Mouse (Mus musculus): ENCODE data around the gene Col6a6.

The Col6a6 gene

DNA sequence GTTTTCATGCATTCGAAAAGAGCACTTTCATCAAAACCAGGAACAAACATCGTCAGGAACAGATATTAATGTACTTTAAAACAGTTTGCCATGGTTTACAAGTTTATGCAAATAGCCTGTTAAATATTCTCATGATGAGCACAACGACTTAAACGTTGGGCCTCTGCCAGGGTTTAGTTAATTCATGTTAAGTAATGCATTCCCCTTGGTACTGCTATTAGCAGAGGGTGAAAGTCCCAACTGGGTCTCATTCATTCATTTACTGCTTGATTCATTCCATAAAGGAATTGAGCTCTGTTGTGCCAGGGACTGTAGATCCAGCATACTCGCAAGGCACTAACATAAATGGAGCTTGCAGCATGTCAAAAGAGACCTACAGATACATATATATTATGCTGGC is 92.8 kb downstream of the Col6a6 start:
- no peak for DNase-seq

DNA sequence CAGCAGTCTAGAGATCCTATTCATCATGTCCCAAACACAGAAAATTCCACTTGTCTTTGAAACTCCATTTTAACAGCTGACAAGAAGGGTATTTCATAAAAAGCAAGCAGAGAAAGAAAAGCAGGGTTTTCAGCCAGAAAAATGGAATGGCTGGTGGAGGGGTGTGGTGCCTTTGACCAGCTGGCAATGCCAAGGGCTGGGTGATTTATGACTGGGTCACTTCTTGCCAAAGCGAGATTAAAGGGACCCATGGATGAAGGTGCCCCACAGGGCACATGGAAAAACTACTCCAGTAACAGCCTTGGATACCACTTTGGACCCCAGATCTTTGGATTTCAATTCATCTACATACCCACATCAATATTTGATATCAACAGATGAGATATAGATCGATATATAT is 93.3 kb downstream of the Col6a6 start:
- DNase-seq, result no peak

DNA sequence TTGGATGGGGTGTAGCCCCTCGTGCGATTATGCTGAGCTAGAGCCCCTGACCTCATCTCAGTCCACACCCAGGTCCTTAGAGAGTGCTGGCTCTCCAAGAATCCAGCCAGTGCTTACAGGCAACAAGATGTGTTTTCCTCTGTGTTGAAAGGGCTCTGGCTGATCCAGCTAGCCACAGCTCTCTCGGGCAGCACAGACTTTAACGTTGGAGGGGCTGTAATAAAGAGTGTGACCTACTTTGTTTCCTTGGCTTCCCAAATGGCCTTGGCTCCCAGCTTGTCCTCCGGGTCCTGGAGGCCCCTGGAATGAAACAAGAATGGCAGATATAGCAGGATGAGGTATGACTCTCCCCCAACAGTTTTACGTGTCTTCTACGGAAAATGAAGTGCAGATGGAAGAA is 96.0 kb downstream of the Col6a6 start:
- no peak for DNase-seq

DNA sequence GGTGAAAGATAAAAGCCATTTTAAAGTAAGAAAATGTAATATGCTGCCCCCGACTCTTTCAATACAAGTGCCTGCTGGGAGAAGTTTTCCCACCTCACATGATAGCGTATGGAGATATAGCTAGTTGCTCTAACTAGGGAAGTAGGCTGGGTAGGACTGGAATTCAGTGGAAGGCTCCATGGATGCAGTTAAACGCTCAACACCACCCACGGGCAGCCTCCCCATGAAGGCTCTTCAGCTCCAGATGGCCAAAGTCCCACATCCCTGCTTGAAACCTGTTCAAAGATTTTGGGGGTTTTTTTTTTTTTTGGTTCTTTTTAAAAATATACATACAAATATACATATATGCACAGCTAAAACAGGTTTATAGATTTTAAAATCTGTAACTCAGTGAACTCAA is 107.5 kb downstream of the Col6a6 start:
- DNase-seq, result no peak

DNA sequence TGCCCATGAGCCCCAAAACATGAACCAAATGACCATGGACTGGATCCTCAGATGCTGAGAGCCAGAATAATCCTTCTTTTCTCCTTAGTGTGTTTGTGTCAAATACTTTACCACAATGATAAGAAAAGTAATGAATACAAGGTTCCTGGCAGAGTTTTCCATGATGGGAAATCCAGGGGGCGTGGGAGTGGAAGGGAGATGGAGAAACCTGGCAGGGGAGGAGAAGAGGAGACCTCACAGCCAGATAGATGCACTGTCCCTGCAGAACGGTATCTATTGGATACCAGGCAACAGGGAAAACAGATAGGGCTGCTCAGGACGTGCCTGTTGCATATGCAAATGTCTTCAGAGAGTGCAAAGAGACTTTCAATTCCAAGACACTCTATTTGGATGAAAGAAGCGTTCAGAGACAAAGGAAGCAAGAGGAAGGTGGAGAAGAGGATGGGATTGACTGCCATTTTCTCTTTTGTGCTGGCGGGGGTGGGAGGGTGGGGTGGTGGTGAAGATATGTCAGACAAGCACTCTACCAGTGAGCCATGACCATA is 108.0 kb downstream of the Col6a6 start:
- no peak for DNase-seq

DNA sequence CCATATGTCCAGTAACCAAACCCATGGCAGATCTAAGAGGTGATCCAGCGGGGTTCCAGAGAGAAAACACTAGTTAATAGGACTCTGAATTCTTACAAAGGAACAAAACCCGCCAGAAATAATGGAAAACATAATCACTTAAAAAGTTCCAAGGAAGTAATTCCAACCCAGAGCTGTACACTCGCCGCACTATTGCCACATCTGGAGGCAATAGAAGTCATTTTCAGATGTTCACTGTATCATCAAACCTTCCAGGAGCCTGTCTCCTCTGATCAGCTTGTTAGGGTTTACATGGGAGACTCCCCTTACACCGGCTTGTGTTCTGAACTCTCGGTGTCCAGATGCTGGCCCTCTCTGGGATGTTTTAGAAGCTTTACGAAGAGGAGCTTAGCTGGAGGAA is 108.6 kb downstream of the Col6a6 start:
- DNase-seq, result no peak

DNA sequence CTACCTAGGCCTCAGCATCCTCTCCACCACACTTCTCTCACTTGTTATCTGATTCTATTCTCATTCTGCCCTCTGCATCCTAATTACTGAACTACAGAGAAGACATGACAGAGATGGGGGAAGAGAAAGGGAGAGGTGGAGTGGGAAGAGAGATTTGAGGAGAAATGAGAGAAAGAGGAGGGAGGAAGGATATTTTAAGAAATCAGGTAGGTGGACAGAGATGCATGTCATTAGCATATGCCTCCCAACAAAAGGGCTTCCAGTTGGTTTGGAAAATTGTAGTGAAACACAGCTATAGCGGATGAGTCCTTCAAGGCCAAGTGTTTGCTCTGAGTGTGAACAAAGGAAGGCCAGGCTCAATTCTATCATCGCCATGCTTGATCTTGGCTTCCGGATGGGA is 115.9 kb downstream of the Col6a6 start:
- no peak for DNase-seq

DNA sequence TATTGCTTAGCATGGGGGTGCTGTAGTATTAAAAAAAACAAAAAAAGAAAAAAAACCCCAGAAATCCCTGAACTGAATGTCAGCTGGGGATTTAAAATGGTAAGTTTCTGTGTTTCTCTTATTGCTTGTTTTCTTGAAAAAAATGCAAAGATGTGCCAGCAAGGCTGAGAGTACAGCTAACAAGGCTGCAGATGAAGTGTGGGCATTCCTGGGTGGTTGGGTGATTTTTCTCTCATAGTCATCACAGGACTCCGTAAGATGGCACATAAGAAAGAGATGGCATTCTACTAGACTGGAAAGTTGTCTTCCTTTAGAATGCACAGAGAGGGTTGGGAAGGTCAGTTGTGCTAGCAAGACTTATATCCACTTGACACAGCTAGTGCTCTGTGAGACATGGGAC is 122.9 kb downstream of the Col6a6 start:
- DNase-seq, result no peak

DNA sequence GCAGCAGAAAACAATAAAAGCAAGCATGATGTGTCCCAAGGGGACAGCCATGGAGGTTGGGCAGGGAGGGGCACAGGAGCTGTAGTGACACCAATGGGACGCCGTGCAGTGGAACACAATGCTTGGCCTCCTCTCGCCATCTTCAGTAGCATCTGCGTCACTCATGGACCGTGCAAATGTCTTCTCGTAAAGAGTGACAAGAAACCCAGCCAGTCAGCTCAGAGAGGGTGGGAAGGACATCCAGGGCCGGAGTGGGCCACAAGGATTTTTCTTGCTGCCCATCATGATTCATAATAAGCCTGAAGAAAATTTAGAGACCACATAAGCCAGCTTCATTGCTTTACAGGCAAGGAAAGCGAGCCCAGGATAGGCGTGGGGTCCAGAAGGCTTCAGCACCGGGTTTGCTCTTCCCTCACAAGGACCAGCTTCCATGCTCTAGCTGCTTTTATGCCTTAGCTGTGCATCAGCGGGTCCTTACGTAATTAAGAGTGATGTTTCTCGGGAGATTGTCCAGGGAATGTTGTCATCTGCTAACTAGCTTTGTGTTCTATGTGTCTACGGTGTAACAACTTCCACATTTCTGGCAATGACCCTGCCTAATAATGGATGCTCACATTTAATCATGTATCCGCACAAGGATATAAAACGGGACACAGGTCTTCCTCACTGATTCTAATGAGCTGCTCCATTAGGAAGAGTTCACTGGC is 123.6 kb downstream of the Col6a6 start:
- no peak for DNase-seq

DNA sequence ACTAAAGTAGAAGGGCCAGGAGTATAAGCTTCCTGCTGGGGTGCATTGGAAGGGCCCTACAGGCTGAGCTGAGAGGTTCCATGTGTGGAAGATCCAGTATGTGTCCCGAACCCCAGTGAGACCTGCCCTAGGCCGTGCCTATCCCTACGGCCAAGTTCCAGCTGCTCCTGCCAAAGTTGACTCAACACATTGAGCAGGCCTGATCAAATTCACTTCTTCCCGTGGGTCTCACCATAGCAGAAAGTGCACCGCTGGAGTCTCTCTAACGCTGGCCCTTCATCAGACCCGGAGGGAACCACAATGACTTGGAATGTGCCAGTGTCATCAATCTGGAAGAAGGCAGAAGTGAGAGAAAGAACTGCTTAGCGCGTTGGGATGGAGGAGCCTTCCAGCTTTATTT is 126.0 kb downstream of the Col6a6 start:
- DNase-seq, result no peak

DNA sequence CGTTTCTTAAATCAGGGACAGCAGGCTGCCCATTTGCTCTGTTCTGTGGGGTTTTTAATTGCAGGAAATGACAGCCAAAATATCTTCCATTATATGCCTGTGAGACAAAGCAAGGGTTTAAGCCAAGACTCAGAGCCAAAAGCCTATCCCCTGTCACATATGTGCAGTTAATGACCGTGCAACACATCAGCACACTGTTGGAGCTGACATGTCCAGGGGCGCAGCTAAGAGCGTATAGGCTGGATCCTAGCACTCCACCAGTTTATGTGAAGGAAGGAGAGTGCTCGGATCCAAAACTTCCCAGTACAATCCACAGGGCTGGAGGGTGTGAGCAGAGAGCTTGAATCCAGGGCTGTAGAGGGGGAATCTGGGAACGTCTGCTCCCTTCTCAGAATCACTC is 127.3 kb downstream of the Col6a6 start:
- no peak for DNase-seq

DNA sequence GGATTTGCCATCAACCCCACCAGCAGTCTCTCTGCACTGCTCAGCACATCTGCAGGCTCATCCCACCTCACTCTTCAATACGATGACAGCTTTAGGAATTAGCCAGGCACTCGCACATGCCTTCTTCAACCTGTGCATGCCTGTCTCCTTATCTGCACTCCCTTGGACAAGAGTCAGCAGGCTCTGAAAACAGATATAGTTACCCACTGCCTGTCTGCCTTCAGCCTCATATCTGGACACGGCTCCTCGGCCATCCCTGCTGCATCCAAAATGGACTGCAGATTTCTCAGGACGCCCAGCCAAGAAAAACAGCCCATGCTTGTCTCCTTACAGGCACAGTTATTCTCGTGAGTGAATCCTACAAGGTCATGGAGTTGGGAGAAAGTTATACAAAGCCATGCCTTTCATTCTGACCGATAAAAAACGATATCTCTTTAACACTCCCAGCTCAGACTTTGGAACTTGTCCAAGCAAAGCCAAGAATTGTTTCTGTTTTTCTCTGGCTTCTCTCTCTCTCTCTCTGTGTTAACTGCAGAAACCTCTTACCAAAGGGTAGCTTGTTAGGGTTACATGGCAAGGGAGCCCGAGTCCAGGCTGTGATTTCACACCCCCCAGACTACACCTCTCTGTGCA is 130.1 kb downstream of the Col6a6 start:
- DNase-seq, result no peak

DNA sequence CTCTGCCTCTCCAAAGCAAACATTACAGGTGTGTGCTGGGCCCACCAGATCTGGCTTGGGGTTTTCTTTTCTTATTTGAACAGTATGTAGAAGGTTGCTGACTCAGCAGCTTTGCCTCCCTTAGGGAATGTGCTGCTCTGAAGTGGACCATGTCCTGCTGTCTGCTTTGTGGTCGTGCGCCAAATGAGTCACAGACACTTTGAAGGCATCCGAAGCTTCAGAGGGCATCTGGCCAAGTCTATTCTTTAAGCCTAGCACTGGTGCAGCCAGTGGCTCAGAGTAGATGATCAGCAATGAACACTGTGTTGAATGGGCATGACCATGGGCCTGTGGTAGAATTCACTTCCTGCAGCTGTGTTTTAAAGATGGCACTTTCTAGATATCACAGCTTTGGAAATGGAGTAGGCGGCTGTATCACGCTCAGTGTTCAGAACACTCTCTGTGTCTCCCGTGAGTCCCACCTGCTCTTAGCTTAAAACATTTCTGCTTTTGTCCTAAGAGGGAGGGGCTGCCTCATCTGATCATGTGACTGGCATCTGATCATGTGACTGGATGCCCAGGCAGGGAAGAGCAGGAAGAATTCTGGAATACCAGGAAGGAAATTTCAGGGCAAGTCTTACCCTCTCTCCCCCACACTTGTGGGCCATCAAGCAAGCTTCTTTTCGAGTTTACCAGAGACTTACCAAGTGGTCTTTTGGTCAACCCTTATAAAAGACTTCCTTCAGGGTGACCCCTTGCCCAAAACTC is 131.0 kb downstream of the Col6a6 start:
- DNase-seq, result no peak

DNA sequence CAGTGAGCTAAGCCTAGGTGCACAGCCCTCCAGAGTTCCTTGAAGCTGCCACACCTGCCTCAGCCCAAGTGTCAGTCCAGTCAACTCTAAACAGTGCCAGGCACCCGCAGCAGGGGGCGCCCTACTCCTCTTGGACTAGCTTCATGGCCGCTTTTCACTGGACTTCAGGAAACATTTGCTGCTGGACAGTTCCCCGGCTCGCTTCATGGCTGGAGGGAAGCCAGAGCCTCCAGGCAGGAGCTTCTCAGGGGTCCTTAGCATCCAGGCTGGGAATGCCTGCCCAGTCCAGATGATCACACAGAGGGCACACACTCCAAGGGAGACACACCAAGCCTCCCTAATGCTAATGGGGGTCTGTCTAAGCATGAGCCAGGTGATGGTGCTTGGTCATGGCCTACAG is 134.1 kb downstream of the Col6a6 start:
- peak; percentile 80 for DNase-seq

DNA sequence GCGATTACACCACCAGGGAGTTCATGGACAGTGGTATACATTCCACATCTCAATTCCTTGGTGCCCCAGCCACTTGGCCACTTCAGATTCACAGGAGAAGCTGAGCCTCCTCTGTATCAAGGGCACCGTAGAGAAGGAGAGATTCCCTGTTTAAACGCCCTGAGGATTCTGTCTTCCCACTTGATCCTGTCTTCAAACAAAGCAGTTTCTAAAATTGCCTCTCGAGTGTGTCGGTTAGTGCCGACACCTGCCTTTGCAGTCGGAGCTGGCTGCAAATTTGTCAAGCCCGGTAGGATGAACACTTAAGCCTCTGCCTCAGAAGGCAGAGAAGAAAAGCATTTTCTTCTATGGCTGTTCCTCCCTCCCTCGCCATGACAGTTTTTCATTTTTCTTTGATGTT is 134.9 kb downstream of the Col6a6 start:
- DNase-seq, result no peak

DNA sequence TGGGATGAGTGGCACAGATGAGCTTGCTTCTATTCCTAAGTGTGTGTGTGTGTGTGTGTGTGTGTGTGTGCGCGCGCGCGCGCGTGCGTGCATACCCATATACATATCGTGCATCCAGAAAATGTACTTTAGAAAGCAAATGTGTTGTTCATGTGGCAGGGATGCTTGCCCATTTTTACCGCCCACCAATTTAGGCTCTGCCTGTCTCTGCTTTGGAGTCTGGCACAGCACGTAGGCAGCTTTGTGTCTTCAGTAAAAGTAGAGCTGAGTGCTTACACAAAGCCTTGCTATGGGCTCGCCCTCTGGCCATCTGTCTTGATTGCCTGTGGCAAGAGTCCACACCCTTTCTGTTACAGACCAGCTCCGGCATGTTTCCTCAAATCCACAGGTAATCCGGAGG is 135.5 kb downstream of the Col6a6 start:
- peak; percentile 37 for DNase-seq

DNA sequence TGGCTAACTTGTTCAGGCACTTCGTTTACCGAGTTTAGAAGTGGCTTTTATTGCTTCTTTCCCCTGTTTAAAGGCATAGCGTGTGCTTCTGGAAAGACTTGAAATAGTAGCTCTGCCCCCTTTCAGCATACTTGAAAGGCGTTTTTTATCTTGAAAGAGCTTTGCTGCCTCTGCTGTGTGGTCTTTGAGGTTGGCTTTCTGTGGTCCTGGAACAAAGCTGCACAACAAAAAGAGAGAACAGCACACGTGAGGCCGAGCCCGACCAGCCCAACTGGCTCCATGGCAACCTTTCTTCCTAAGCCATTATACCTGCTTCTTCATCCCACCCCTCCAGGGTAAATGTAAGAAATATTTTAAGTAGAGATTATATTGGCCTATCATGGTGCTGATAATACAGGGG is 138.5 kb downstream of the Col6a6 start:
- no peak for DNase-seq

DNA sequence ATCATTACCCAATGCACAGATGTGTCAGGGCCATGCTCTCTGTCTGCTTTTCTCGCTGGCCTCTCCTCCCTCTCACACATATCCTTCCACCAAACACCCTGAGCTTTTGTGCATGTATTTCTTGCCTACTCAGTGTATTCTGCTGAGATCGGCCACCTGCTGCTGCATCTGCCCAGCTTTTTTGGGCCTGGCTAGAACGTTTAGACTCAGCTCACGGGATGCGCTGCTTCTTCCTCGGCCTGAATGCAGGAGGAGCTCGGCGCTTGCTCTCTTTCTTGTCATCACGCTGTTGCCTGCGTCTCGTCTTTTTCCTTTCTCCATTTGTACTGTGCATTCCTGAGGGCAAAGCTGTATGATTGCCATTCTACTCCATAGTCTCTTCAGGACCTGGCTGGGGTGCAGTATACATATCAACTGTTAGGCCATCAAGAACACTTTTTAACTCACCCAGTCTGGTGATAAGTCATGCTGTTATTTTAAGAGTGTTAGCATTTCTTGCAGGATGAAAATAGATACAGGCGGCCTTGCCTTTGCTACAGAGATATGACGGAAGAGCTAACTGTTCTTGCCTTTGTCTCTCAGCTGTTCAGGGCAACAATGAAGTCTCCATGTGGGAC is 143.3 kb downstream of the Col6a6 start:
- peak; percentile 47 for DNase-seq

DNA sequence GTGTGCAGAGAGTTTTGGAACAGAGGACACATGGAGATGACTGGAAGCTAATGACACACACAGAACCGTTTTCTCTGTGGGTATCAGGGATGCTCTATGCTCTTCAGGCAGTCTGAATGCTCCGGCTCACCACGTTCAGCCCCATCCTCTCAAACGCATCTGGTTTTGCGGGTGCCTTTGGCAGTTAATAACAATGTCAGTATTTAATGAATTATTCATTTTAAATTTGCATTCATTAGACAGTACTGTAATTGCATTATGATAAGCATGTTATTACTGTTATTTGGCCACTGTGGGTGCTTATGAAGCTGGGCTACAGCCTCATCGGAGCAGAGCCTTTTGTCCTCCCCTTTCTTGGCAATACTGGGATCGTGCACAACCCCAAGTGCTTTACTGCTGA is 146.6 kb downstream of the Col6a6 start:
- DNase-seq, result no peak

DNA sequence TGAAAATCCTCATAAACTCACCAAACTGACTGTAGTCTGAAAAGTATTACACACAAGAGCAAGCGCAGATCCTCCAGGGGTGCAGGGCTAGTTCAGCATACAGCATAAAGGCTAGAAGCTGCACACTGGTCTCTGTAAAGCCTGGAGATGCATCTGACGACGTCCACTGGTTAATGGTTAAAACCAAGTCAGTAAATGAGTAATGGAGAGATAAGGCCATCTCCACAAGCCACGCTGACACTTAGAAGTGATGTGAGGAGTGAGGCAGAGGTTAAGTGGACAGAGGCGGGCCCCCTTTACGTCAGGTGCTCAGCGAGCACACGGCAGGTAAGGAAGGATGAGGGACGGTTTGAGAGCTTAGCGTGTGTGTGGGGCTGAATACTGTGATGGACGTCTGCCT is 152.0 kb downstream of the Col6a6 start:
- DNase-seq, result no peak

DNA sequence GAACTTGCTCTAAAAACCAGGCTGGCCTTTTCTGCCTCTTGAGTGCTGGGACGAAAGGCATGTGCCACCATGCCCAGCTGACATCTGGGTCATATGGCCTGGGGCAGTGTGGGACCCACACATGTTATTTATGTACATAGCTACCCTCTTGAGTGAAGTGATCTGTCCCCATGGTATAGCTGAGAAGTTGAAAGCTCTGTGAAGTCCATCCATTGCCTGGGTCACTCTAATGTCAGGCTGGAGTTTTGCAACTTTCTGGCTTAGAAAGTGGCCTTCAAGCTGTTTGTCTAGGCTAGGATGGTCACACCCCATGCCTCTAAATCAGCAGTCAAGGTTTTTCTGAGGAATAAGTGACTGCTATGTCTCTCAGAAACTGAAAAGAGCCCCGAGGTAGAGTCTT is 155.9 kb downstream of the Col6a6 start:
- DNase-seq, result no peak

DNA sequence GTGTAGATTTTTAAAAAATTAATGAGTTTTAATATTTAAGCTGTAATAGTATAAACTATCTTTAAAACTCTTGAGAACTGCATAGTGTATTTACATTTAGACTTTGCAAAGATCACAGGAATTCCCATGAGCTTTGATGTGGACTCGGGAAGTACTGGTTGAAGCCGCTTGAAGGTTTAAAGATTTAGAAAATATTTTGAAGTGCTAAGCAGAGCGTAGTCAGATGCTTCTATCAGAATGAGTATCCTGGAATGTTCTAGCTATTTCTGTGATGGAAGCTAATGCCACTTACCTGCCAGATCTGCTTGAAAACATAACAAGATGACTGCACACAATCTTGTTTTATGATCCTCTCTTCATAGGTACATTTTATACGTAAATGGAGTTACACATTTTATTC is 157.0 kb downstream of the Col6a6 start:
- DNase-seq, result no peak

DNA sequence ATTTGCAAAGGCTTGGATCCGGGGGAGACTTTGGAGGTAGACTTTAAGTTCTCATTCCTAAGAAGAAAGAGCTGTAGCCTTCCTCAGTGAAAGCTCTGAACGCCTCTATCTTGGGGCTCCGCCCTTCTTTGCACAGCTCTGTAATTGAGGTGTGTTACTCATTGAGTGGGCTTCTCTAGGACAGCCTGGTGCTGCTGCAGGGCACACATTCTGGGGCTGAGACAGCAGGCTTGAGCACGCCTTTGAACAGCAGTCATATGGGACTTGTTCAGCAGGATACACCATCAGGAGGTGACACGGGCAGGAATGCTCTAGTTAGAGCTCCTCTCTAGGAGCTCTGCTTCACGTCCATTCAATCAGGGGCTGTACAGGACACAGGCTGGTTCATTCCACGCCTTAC is 162.7 kb downstream of the Col6a6 start:
- no peak for DNase-seq

DNA sequence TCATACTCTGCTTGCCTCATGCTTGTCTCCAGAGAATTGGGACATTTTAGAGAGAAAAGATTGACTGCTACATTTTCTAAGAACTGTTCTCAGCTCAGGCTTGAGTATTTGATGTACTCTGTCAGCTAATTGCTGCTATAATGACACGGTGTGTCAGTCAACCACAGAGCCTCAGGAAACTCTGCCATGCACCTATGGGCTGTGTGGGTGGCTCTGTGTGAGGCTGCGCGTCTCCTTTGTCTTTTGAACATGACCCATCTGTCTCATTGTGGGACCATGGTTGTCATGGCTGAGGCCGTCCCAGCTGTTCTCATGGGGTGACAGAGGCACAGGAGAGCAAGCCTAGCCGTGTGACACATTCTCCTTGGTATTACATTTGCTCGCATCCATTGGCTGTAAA is 168.1 kb downstream of the Col6a6 start:
- no peak for DNase-seq

Data from right cerebral cortex, postnatal 4 days (tissue).